Mouse (Mus musculus): ENCODE measurements around the gene Hnrnpf.

- no peak for TF ChIP-seq CTCF (IDR thresholded peaks at IDR 0.05; ENCODE audit: extremely low read depth, insufficient read depth, insufficient read length, insufficient replicate concordance)
- TF ChIP-seq POLR2A (IDR thresholded peaks at IDR 0.05; ENCODE audit: low read depth, low read length) = no peak
Observed at GRCm38 (mm10) chr6:117937222-117937932, 37.3 kb downstream of the Hnrnpf start, which contains the start of gene Fxyd4.
